Mouse (Mus musculus) lung, postnatal 36 days (tissue): ENCODE measurements at regions not wholly inside any gene's neighbourhood (a gene's known extent, or its start where the extent isn't known, plus 50 kb on each side); places are given as distances from the start of the nearest gene placed in this dataset.

ENCODE experiments used
- DNase-seq: peaks from one replicate; pipeline ENCODE4 v3.0.0; 2022; ENCODE audit warnings: mixed read lengths

DNA sequence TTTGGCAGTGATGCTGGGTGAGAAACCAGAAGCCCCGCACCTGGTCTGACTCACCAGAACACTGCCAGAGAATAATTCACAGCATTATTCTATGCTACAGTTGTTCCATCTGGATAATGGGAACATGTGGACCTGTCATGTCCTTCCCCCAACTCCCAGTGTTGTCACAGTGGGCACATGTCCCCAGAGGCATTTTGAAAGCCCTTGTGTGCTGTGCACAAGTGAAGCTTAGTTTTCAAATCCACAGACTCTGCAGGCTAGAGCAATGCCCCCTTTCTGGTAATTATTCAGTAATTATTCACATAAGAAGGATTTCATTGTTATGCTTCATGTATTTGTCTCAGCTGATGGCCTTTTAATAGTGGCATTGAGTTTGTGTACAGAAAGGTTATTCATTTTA, 146.7 kb downstream of the Slc4a3 start:
- no peak for DNase-seq

DNA sequence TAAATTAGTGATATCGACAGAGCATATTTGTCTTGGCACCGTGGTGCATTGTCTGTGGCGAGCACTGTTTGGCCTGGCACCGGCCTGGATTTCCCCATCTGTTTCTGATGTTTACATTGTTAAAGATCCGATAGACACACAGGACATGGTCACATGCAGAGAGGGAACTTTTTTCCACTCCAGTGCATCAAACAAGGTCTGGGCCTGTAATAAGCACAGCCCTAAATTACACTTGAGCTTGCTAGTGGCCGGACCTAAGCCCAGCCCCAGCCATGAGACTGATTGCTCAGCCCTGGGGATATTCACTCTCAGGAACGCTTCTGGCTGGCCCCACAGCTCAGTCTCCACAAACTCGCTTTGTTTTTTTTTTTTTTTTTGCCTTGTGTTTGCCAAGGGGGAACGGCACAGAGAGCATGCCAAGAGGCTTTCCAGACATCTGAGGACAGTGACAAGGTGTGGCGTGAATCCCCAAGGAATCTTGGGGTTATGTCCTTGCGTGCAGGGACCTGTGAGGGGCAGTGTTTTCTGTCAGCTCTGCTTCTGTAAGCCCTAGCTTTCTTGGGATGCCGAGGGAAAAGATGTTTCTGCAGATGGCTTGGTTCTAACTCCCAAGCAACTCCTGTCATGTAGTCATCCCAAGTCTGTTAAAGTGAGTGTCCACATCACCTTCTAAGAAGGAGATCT, 147.3 kb downstream of the Slc4a3 start:
- DNase-seq = peak; percentile 28

DNA sequence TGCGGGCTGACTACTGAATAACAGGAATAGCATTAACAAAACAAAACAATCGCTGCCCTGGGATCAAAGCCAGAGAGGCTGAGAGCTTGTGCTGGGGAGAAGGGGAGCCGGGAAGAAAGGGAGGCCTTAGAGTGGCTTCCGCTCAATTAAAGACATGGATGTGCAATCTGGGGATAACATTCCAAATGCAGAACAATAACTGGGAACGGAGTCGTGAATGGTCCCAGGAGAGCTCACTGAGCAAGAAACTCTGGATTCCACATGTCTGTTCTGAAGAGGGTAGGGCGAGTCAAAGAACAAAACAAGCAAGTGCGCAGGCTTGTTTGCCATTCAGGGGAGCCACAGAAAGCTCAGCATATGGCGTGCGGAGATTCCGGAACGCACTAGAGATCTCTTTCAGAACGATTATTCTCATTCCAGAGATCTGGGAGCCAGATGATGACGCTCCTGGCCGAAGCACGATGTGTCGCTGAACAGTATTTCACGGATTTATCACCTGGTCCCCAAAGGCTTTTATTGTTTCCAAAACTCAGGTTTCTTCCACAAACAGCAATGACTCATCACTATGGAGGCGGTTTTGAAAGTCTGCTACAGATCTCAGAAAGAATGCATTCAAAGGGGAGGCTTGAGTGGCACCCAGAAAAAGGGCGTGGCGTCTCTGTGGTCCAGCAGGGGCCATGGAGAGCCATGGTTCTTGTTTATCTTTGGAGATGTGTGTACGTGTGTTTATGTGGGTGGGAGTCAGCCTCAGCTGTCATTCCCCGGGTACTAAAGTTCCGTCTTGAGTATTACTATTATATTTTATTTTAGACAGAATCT, 159.0 kb downstream of the Slc4a3 start:
- no peak for DNase-seq

DNA sequence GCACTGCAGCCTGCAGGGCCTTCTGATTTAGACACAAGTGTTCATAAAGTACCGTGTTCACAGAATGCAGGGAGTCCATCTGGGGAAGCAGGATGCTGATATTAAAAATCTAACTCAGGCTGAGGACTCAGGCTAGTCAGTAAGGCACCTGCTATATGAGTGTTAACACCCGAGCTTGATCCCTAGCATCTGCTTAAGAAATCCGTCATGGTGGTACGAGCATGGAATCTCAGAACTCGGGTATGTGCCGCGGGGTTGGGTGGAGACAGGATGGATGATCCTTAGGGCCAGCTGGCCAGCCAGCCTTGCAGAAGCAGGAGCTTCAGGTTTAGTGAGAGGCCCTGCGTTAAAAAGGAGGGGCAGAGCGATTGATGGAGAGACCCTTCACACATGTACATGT, 160.1 kb downstream of the Slc4a3 start:
- no peak for DNase-seq

DNA sequence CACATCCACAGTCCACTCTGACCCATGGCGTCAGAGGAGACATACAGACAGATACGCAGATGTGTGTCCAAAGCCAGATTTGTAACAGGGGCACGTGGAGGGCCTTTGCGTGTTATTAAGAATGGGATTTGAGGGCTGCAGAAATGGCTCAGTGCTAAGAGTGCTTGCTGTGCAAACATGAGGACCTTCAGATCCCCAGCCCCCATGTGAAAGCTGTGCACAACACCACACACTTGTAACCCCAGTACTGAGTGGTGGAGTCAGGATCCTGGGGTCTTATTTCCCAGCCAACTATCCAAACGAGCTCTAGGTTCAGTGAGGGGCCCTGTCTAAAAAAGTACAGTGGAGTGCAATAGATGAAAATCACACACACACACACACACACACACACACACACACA, 177.4 kb downstream of the Slc4a3 start:
- no peak for DNase-seq

DNA sequence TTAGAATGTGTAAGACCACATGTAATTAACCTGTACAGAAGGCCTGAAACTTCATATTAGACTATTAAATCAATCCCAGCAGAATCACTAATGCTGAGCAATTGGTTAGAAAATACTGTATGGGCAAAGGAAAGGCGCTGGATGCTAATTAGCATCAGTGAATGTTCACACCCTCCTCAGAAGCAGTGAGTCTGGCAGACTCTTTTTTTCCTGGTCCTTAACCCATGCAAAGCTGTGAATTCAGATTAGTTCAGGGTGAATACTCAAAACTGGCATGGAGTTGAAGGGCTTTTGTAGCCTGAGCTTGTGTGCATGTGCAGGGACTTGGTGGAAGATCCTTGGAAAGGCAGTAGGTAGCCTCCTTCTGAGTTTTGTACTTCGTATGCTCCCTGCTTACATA, 179.3 kb downstream of the Slc4a3 start:
- DNase-seq = no peak

DNA sequence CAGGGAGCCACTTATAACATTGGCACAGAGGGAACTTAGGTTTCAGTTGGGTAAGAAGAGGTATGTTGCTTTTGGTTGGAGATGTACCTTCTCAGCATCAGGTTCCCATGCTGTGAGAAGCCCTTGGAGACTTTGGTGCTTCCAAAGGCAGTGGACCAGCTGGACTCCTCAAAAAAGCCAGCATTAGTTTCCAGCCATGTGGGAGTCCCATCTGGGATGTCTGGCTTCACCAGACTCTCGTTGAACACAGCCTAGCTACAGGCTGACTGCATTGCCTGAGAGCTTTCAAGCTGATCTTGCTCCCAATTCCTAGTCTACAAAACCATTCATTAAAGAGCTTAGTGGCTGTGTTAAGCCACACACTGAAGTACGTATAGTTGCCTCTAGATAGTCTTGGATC, 182.8 kb downstream of the Slc4a3 start:
- DNase-seq = no peak

DNA sequence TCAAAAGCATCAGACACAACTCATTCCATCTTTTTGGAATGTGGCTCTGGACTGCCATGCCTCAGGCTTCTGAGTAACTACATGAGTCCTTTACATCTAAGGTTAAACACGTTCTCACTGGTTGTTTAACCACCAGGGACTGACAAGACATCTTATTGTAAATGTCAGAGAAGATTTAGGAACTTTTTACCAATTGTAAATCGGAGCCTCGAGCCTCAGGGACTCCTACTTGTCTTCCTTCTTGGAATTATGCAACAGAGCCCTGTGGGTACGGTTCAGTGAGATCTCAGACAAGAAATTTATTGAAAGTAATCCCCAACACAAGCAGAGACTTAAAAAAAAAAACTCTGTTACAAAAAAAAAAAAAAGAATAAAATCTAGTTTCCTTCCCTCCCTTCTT, 187.7 kb downstream of the Slc4a3 start:
- DNase-seq = no peak

DNA sequence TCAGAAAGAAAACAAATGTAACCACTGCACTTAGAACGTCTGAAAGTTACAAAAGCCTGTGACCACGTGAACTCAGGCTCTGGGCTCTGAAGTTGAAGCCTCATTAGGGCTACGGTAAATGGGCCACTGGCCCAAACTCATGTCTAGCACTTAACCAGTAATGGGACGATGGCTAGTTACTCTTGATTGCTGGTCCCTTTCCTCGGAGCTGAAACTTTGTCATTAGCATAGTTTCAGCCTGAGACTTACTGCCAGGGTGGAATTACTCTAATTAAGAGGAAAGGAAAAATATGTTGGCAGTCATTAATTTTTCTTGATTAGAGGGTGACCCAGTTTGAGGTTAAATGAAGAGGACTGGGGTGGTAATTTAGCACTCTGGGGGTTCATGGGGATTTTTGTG, 192.6 kb downstream of the Slc4a3 start:
- DNase-seq = no peak

DNA sequence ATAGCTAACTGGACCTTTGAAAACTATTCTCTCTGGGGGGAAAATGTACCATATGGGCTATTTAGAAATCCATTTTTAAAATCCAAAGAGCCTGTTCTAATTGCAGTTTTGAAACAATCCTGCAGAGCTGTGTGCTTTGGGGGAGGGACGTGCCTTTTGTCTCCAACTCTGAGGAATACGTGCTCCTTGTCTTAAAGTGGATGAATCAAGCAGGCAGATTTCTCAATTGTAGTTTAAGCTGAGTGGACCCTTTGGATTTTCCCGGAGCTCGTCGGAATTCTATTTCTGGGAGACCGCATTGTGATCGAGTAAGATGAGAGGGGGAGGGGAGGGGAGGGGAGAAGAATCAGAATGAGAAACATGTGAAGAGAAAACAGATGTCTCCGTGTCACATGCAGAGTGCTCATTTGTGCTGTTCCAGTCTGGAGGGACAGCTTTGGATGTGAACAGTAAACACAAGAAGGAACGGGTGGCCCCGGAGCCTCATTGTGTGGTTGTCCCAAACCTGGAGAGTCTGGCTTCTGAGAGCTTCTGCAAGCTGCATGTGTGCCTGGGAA, 203.7 kb downstream of the Slc4a3 start:
- peak; percentile 27 for DNase-seq

DNA sequence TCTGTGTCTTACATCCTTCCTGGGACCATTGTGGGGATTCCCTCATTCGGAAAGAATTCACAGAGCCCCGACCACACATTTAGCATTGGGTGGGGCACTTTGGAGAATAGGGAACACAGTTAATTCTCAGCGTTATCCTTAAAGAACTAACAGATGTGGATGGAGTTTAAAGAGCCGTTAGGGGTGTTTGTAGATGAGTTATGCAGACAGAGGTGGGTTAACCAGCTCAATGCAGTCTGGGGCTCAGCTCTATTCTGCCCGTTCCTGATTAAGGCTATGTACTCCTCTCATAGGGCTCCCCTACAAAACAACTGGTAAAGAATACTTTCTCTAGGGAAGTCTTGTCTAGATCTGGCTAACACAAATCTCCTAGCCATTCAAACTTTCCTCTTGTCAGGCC, 226.1 kb downstream of the Slc4a3 start:
- no peak for DNase-seq

DNA sequence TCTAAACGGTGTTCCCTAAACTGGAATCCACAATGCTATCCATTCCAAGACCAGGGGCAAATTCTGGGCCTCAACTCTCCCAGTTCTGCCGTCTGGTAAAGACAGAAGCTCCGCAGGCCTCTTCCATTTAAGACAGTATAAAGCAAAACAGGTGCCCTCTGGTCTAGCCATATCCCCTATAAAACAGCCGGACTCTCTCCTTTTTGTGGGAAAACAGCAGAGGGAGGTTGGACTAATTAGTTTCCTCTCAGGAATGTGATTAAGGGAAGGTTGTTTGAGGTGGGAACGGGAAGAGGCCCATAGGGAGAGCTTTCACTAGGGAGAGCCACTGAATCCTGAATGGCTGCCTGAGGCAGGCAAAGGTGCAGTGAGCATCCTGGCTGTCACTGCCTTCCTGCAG, 226.9 kb downstream of the Slc4a3 start:
- no peak for DNase-seq

DNA sequence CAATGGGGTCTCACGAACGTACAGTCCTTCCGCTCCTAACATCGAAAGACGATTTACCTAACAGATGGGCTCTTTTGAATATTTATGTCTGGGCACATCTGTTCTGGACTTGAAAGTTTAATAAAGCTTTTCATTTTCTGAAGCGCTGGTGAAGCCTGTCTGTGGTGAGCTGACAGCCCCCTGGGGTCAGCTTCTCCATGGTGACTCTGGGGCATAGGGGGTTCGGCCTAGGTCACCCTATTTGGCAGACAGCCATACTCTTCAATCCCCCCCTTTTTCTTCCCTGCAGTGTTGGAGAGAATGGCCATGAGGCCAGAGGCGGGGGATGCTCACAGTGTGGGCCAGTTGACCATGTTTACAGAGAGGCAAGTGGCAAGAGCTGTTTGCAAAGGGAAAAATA, 232.8 kb downstream of the Slc4a3 start:
- no peak for DNase-seq

DNA sequence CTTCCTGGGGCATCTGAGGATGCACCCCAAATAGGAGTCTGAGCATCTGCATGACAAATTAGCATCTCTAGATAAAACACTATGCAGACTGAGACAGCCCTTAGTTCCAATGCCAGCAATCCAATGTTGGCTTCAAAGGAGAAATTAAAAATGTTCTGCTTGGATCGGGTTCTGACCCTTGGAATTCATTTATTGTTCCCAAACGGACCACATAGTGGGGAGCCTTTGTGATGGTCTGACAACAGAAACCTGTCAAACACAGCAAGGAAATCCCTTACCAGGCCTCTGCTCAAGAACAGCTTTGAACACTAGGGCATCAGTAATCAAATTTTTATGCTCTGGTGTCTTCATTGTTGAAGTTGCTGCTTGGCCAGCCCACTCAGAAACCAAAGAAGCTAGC, 237.1 kb downstream of the Slc4a3 start:
- DNase-seq = no peak

DNA sequence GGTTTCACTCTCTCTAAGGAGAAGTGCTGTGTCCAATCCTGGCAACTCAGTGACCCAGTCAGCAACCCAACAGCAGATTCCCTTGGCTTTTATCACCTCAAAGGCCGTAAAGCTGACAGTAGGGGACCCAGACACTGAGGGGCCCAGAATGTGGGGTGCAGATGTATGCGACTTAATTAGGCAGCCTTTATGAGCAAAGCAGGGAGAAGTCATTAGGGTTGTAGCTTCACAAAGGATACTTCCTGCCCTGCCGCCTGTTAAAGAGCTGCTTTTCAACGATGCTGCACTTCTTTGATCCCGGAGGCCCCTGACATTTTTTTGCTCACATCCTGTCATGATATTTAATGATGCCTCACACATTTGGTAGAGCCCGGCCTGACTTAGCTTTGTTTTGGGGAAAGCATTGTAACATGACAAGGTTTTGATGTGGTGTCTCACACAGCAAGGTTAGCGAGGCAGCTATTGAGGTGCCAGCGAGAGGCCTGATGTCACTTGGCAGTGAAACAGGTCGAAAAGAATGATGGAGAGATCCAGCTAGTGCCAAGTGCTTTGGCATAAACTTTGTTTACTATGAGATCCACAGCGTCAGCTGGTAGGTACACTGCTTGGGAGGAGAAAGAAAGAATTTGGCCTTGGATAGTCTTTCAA, 240.2 kb downstream of the Slc4a3 start:
- DNase-seq = no peak

DNA sequence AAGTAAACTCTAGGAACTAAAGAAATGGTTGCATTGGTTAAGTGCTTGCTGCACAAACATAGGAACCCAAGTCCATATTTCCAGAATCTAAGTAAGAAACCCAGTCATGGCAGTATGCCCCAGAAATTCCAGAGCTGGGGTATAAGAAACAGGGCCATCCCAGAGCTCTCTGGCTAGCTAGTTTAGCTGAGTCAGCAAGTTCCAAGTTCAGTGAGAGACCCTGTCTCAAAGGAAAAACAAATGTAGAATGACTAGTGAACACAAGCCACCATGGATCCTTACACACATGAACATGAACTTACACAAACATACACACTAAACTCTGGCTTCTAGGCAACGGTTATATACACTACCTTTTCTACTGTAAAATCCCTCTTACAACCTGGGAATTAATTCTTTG, 245.4 kb downstream of the Slc4a3 start:
- DNase-seq = no peak

DNA sequence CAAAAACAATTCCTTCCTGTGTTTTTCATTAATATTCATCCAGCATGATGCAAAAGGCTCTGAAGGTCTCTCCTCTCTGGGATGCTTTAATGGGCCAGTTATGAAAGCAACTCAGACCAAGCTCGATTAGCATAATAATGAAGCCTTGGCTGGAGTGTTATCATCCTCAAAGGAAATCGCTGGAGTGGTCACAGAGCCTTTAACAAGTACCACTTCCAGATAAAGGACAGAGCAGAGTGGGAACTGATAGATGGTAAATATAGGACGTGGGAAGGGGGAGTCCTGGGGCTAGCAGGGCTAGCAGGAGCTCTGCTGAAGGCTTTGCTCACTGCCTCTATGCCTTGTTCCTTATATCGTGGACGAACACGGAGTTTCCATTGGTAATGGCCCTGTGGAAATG, 251.7 kb downstream of the Slc4a3 start:
- no peak for DNase-seq

DNA sequence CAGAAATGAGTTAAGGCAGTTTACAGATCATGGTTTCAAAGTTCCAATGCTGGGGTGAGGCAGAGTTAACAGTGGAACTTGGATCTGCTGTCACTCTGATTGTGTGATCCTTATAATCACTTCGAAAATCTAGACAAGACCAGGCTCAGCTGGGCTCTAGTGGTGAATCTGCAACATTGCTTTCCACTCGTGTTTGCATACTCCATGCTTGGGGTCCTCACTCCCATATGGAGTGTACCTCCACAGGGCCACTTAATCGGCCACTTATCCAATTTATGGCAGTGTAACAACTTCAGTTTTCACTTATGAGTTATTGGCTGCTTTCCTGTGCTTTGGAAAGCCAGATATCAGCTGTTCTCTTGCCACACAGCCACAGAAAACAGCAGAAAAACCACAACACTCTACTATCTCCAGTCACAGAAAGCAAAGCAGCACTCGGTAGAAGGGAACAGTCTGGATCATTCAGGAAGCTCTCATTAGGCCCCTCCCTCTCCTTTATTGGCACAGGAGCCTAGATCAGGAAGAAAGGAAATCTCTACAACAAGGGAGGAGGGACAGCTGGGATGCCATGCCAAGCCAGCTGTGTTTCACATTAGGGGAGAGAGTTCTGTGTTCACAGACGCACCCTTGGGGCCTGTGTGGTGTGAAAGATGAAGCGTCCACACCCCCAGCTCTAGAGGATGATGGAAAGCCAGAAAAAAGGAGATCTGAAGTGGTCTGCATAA, 252.5 kb downstream of the Slc4a3 start:
- DNase-seq = peak; percentile 21

DNA sequence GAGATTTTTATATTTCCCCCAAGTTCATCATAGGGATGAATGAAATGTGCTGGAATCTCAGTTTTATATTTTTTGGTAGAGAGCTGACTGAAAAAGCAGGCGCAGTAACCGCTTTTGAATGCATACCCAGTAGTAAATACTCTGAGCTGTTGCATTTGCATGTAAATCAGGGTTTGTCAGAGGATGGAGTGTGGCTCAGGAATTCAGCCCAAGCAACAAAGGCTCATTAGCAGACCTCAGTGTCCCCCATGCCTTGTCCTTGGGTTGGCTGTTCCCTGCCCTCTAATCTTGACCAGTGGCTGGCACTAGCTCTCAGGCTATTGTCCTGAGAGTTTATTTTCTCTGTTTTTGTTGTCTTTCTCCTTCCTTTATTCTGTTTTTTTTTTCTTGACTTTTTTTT, 258.4 kb downstream of the Slc4a3 start:
- no peak for DNase-seq

DNA sequence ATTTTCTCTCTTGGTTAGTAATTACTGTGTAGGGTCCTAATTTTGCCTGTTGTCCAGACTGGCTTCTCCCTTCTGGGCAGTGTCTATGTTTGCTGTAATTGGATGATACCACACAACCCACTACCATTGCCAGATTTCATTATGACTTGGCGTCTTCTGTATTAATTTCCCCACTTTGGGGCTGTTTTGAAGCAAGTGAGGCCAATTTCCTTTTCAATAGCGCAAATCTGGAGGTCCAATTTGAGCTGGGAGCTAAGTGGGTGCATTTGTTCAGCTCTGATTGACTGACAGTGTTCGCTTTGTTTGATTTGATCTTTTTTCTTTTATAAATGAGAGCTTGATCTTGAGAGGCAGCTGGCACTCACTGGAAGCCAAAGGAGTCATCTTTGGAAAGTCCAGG, 266.4 kb downstream of the Slc4a3 start:
- no peak for DNase-seq

DNA sequence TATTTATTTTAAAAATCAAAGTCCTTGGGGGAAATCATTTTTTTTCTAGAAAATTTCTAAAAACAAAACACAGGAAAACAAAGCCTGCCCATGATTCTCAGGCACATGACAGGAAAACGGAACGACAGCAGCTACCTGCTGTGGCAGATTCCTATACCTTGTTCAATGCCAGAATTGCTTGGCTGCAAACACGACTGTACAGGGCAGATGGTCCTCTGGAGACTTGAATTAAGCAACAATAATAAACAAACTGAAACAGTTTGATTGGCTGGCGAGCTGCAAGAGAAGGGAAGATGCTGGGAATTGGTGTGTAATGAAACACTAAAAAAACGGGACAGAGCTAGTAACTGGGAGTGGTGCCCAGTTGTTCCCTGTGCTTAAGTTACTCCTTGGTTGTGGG, 280.1 kb downstream of the Slc4a3 start:
- DNase-seq = no peak

DNA sequence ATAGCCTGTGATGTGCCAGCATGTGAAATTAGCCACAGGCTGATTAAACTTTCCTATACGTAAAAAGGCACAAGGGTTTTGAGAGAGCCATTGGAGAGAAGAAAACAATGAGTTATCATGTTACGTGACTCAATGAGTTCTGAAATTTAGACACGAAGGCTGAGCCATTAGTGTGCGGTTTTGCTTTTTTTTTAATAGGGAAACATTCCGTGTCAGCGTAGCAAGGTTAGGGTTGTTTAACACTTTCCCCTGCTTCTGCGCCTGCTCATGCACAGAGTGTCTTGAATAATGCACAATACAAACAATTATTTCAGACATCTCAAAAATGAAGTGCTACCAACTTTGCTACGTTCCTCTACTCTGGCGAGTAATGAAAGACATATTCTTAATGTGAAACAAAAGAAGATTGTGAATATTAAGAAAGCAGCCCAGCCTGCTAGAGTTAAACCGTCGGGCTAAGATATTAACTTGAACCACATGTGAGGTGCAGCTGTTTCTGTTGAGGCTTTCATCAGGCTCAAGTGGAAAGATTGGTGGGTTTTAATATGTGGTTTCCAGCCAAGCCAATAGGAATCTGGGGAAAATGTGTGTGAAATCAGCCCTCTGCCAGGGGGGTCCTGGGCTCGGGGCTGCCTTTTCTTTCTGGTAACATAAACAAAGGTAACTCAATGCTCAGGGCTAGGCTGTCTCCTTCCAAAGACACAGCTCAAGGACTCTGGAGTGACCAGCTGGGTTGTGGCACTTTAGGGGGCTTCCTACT, 287.2 kb downstream of the Slc4a3 start:
- DNase-seq = no peak
